Mouse (Mus musculus) MEL (cell line): ENCODE results near the gene Jak3. TPM values are rescaled to one million over a fixed set of nuclear protein-coding genes. Genes with fewer than 3 reads are reported as not detected.
A peak's percentile ranks its signal among the peaks of the same experiment; 100 is the strongest.

ENCODE experiments used
- DNase-seq: peaks from one replicate; pipeline ENCODE4 v3.0.0; 2011; ENCODE audit warnings: low read depth, low spot score
- H3K27ac ChIP-seq: 2 replicates; pipeline ENCODE4 v1.5.1; 2012; ENCODE audit warnings: low read depth, mild to moderate bottlenecking, control low read depth, low read length, moderate library complexity; ENCODE audit not compliant: control insufficient read depth
- H3K27me3 ChIP-seq, 2 experiments: fragments of 150-350 bp in 1 of 2; sonication (generic) in 1 of 2; 2 replicates each; pipeline ENCODE4 v1.6.1; 2012; ENCODE audit warnings: low read length in 2 of 2, mild to moderate bottlenecking in 2 of 2, improper control_type of control experiment in 1 of 2, moderate library complexity in 1 of 2; ENCODE audit not compliant: insufficient read depth in 2 of 2, control insufficient read depth in 1 of 2
- H3K36me3 ChIP-seq, 2 experiments: 2 replicates each; pipeline ENCODE4 v1.6.1; 2012 to 2014; ENCODE audit warnings: low read length in 2 of 2, improper control_type of control experiment in 1 of 2, inconsistent platforms in 1 of 2, mild to moderate bottlenecking in 1 of 2; ENCODE audit not compliant: insufficient read depth in 2 of 2, control insufficient read depth in 1 of 2
- H3K4me1 ChIP-seq, 2 experiments: fragments of 150-350 bp in 1 of 2; sonication (generic) in 1 of 2; 2 replicates each; pipeline ENCODE4 v1.6.1; 2012; ENCODE audit warnings: low read length in 2 of 2, improper control_type of control experiment in 1 of 2, mild to moderate bottlenecking in 1 of 2; ENCODE audit not compliant: insufficient read depth in 2 of 2, control insufficient read depth in 1 of 2
- H3K4me3 ChIP-seq, 2 experiments: fragments of 150-350 bp in 1 of 2; sonication (generic) in 1 of 2; 2 replicates each; pipeline ENCODE4 v1.5.1; 2012; ENCODE audit warnings: low read depth in 2 of 2, low read length in 2 of 2, mild to moderate bottlenecking in 2 of 2, moderate library complexity in 2 of 2, control low read depth in 1 of 2, improper control_type of control experiment in 1 of 2; ENCODE audit not compliant: control insufficient read depth in 1 of 2, insufficient read depth in 1 of 2
- H3K79me2 ChIP-seq: 2 replicates; pipeline ENCODE4 v1.6.1; 2012; ENCODE audit warnings: mild to moderate bottlenecking, low read length, moderate library complexity; ENCODE audit not compliant: control insufficient read depth, poor library complexity, insufficient read depth
- H3K9ac ChIP-seq: 2 replicates; pipeline ENCODE4 v1.6.1; 2012; ENCODE audit warnings: low read depth, mild to moderate bottlenecking, control low read depth, low read length, moderate library complexity; ENCODE audit not compliant: control insufficient read depth, poor library complexity, severe bottlenecking
- H3K9me3 ChIP-seq: fragments of 150-350 bp; sonication (generic); replicated peaks from 2 replicates; pipeline ENCODE4 v1.6.1; 2012; ENCODE audit warnings: mild to moderate bottlenecking, low read length, improper control_type of control experiment, moderate library complexity; ENCODE audit not compliant: insufficient read depth
- CTCF ChIP-seq, 3 experiments: IDR thresholded peaks in 2 of 3; conservative IDR thresholded peaks in 1 of 3; 2 replicates each; pipeline ENCODE4 v1.5.1; 2011 to 2012; ENCODE audit warnings: low read length in 3 of 3, low read depth in 2 of 3, mild to moderate bottlenecking in 2 of 3, improper control_type of control experiment in 1 of 3, inconsistent platforms in 1 of 3, mixed read lengths in 1 of 3, moderate library complexity in 1 of 3; ENCODE audit not compliant: control insufficient read depth in 1 of 3, insufficient read depth in 1 of 3, poor library complexity in 1 of 3, severe bottlenecking in 1 of 3
- E2F4 ChIP-seq: IDR thresholded peaks from 2 replicates; pipeline ENCODE4 v1.6.1; 2011; ENCODE audit warnings: low read depth, low read length, improper control_type of control experiment, borderline replicate concordance
- ELF1 ChIP-seq: IDR thresholded peaks from 2 replicates; pipeline ENCODE4 v1.6.1; 2014; ENCODE audit warnings: low read depth, mild to moderate bottlenecking, inconsistent platforms, low read length, improper control_type of control experiment, moderate library complexity
- EP300 ChIP-seq, 2 experiments: IDR thresholded peaks; 2 replicates each; pipeline ENCODE4 v1.6.1; 2011; ENCODE audit warnings: improper control_type of control experiment in 2 of 2, low read length in 2 of 2, low read depth in 1 of 2, mild to moderate bottlenecking in 1 of 2
- ETS1 ChIP-seq: IDR thresholded peaks from 2 replicates; pipeline ENCODE4 v1.6.1; 2012; ENCODE audit warnings: low read depth, mild to moderate bottlenecking, inconsistent platforms, low read length, improper control_type of control experiment, moderate library complexity
- HCFC1 ChIP-seq: IDR thresholded peaks from 2 replicates; pipeline ENCODE4 v1.6.1; 2012; ENCODE audit warnings: low read depth, mild to moderate bottlenecking, inconsistent platforms, low read length, improper control_type of control experiment, moderate library complexity
- JUND ChIP-seq: IDR thresholded peaks from 2 replicates; pipeline ENCODE4 v1.6.1; 2011; ENCODE audit warnings: low read depth, mild to moderate bottlenecking, improper control_type of control experiment, low read length
- KAT2A ChIP-seq: conservative IDR thresholded peaks from 2 replicates; pipeline ENCODE4 v1.6.1; 2012; ENCODE audit warnings: low read depth, low read length, improper control_type of control experiment, inconsistent platforms
- MAX ChIP-seq: IDR thresholded peaks from 2 replicates; pipeline ENCODE4 v1.6.1; 2011; ENCODE audit warnings: low read length, improper control_type of control experiment
- MAZ ChIP-seq: IDR thresholded peaks from 2 replicates; pipeline ENCODE4 v1.6.1; 2012; ENCODE audit warnings: low read depth, mild to moderate bottlenecking, inconsistent platforms, low read length, improper control_type of control experiment
- MXI1 ChIP-seq: IDR thresholded peaks from 2 replicates; pipeline ENCODE4 v1.6.1; 2011; ENCODE audit warnings: mild to moderate bottlenecking, low read depth, low read length, improper control_type of control experiment
- MYB ChIP-seq: IDR thresholded peaks from 2 replicates; pipeline ENCODE4 v1.6.1; 2011; ENCODE audit warnings: mild to moderate bottlenecking, low read depth, low read length, improper control_type of control experiment
- MYC ChIP-seq: IDR thresholded peaks from 2 replicates; pipeline ENCODE4 v1.6.1; 2011; ENCODE audit warnings: low read depth, mild to moderate bottlenecking, low read length, improper control_type of control experiment, moderate library complexity
- NELFE ChIP-seq: IDR thresholded peaks from 2 replicates; pipeline ENCODE4 v1.6.1; 2011; ENCODE audit warnings: low read depth, low read length, improper control_type of control experiment
- NRF1 ChIP-seq: IDR thresholded peaks from 2 replicates; pipeline ENCODE4 v1.6.1; 2014; ENCODE audit warnings: low read depth, mild to moderate bottlenecking, inconsistent platforms, low read length, improper control_type of control experiment, moderate library complexity; ENCODE audit not compliant: poor library complexity, insufficient read depth, severe bottlenecking
- RAD21 ChIP-seq: IDR thresholded peaks from 2 replicates; pipeline ENCODE4 v1.6.1; 2011; ENCODE audit warnings: mild to moderate bottlenecking, low read depth, low read length, improper control_type of control experiment
- RCOR1 ChIP-seq: IDR thresholded peaks from 2 replicates; pipeline ENCODE4 v1.6.1; 2012; ENCODE audit warnings: low read depth, mild to moderate bottlenecking, inconsistent platforms, low read length, improper control_type of control experiment
- SIN3A ChIP-seq: IDR thresholded peaks from 2 replicates; pipeline ENCODE4 v1.6.1; 2012; ENCODE audit warnings: low read length, improper control_type of control experiment, inconsistent platforms
- SMC3 ChIP-seq: IDR thresholded peaks from 2 replicates; pipeline ENCODE4 v1.6.1; 2011; ENCODE audit warnings: low read depth, low read length, improper control_type of control experiment
- TBP ChIP-seq: IDR thresholded peaks from 2 replicates; pipeline ENCODE4 v1.8.0; 2011; ENCODE audit warnings: low read depth, low read length, improper control_type of control experiment
- TCF12 ChIP-seq: IDR thresholded peaks from 2 replicates; pipeline ENCODE4 v1.6.1; 2014; ENCODE audit warnings: low read depth, mild to moderate bottlenecking, inconsistent platforms, low read length, improper control_type of control experiment, moderate library complexity
- USF1 ChIP-seq: IDR thresholded peaks from 2 replicates; pipeline ENCODE4 v1.6.1; 2014; ENCODE audit warnings: low read depth, mild to moderate bottlenecking, inconsistent platforms, low read length, improper control_type of control experiment, moderate library complexity
- USF2 ChIP-seq, 2 experiments: IDR thresholded peaks; 2 replicates each; pipeline ENCODE4 v1.6.1; 2011 to 2012; ENCODE audit warnings: improper control_type of control experiment in 2 of 2, low read length in 2 of 2, borderline replicate concordance in 1 of 2, inconsistent platforms in 1 of 2, low read depth in 1 of 2, mild to moderate bottlenecking in 1 of 2; ENCODE audit not compliant: insufficient read depth in 1 of 2
- ZC3H11A ChIP-seq: IDR thresholded peaks from 2 replicates; pipeline ENCODE4 v1.6.1; 2012; ENCODE audit warnings: low read depth, mild to moderate bottlenecking, inconsistent platforms, low read length, improper control_type of control experiment
- polyA plus RNA-seq, 2 experiments: library from polyadenylated mRNA; stranded (reverse) in 1 of 2; unstranded in 1 of 2; fragments of >175 nt in 1 of 2; fragments of >200 nt in 1 of 2; gene quantifications; 2 replicates each; pipeline versions ENCODE4 v1.2.1 to v1.2.4; 2012; ENCODE audit warnings: low replicate concordance in 2 of 2, low read depth in 1 of 2; ENCODE audit not compliant: insufficient read length in 2 of 2, insufficient read depth in 1 of 2, missing spikeins in 1 of 2
- total RNA-seq: library from RNA; depleted of rRNA; stranded (reverse); fragments of 300-350 nt; gene quantifications from 2 replicates; pipeline ENCODE4 v1.2.3, GENCODE M21; 2012

Jak3 gene
- total and polyA plus RNA-seq, 3 experiments: 5.1 to 12.4 TPM; not detected in 1

DNA sequence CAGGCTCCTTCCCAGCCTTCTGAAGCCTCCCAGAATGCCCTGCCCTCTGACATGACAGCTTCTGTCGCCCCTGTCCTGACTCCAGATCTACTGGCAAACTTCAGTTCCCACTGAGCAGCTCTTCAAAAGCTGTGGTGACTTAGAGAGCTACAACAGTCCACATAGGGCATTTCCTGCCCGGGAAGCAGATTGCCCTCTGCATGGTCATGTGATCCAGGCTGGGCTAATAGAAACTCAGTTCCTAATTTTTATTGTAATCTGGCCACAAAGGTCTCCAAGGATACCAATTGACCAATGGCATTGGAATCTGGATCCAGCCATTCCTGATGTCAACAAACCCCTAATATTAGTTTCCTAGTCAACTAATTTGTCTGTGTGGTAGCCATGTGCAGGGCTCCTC lies 44.2 kb upstream of the Jak3 start:
- Histone ChIP-seq H3K9me3 (no peaks in the 10 kb centered on the region), H3K79me2 (no peaks in the 10 kb centered on the region; the same call in 1 of the 2 replicates), H3K4me3 (no peak overlapping the region), H3K4me1 (peaks cover 2 to 35% of the 10 kb centered on the region in 2 experiments; a peak in 3 of 4 replicates), H3K36me3 (peaks cover 0 to 12% of the 10 kb centered on the region in 2 experiments; a peak in 2 of 4 replicates), H3K9ac (peak overlapping the region; percentile 23), H3K27ac (no peak overlapping the region), H3K27me3 (no peaks in the 10 kb centered on the region)
- peak; percentile 44 for DNase-seq
- TF ChIP-seq USF2 (IDR thresholded peaks at IDR 0.05; ENCODE audit: borderline replicate concordance in 1 of 2, insufficient read depth in 1 of 2, low read depth in 1 of 2, low read length in 2 of 2) (peak; percentile 28 to 68; a peak in 1 of 4 replicates), NELFE (0 out of 2 replicates have a peak, but pooled peaks have one; percentile 16), CTCF (IDR thresholded peaks at IDR 0.05 in 2 of 3, conservative IDR thresholded peaks at IDR 0.05 in 1 of 3; ENCODE audit: control insufficient read depth in 1 of 3, insufficient read depth in 1 of 3, low read depth in 2 of 3, low read length in 3 of 3, poor library complexity in 1 of 3, severe bottlenecking in 1 of 3) (no peak), MAX (peak; percentile 39; the same call in 1 of the 2 replicates), USF1 (peak; percentile 90)

DNA sequence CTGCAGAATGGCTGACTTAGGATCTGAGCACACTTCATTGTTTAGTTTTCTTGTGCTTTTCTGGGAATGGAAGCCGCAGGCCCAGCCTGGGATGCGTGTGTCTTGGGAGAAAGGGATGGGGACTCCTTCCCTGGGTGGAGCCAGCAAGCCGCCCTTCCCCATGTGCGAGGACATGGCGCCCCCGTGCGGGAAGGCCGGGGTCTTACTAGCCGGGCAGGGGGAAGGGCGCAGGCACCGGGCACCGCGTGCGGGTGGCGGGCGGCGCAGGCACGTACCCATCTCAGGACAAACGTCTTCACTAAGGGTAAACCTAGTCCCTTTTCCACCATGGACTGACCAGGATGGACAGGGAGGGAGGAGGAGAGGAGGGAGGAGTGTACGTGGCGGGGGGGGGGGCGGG lies 42.9 kb upstream of the Jak3 start:
- Histone ChIP-seq H3K9me3 (no peaks in the 10 kb centered on the region), H3K9ac (peak overlapping the region; percentile 47), H3K27ac (no peak overlapping the region), H3K4me1 (peaks cover 2 to 26% of the 10 kb centered on the region in 2 experiments; a peak in 3 of 4 replicates), H3K36me3 (peaks cover 0 to 7% of the 10 kb centered on the region in 2 experiments; a peak in 2 of 4 replicates), H3K4me3 (peak overlapping the region; percentile 53 to 83), H3K79me2 (no peaks in the 10 kb centered on the region; the same call in 1 of the 2 replicates), H3K27me3 (no peaks in the 10 kb centered on the region)
- peak; percentile 86 for DNase-seq
- TF ChIP-seq RAD21 (peak; percentile 88), EP300 (IDR thresholded peaks at IDR 0.05; ENCODE audit: low read depth in 1 of 2, low read length in 2 of 2) (no peak), NRF1 (peak; percentile 31; the same call in 1 of the 2 replicates), E2F4 (no peak), TCF12 (0 out of 2 replicates have a peak, but pooled peaks have one; percentile 45), SIN3A (peak; percentile 80; the same call in 1 of the 2 replicates), ZC3H11A (peak; percentile 63), MXI1 (peak; percentile 80), MAZ (peak; percentile 79; the same call in 1 of the 2 replicates), JUND (no peak), KAT2A (no peak), USF1 (no peak), MYB (no peak), MYC (no peak), MAX (peak; percentile 70; the same call in 1 of the 2 replicates), ELF1 (peak; percentile 34; the same call in 1 of the 2 replicates), HCFC1 (peak; percentile 56; the same call in 1 of the 2 replicates), ETS1 (0 out of 2 replicates have a peak, but pooled peaks have one; percentile 20), TBP (no peak), RCOR1 (peak; percentile 30; the same call in 1 of the 2 replicates), SMC3 (peak; percentile 73), USF2 (IDR thresholded peaks at IDR 0.05; ENCODE audit: borderline replicate concordance in 1 of 2, insufficient read depth in 1 of 2, low read depth in 1 of 2, low read length in 2 of 2) (no peak), CTCF (IDR thresholded peaks at IDR 0.05 in 2 of 3, conservative IDR thresholded peaks at IDR 0.05 in 1 of 3; ENCODE audit: control insufficient read depth in 1 of 3, insufficient read depth in 1 of 3, low read depth in 2 of 3, low read length in 3 of 3, poor library complexity in 1 of 3, severe bottlenecking in 1 of 3) (peak; percentile 59 to 96 (median 91))
